Mouse (Mus musculus): ENCODE measurements at regions not wholly inside any gene's neighbourhood (a gene's known extent, or its start where the extent isn't known, plus 50 kb on each side); places are given as distances from the start of the nearest gene placed in this dataset.
"Not testable (repeated sequence)": the region's sequence is repeated elsewhere in the genome, so short reads cannot be mapped to it uniquely, and the experiment has no call there.

GRCm38 (mm10) chr1:189156906-189157305 is 149.3 kb upstream of the Kctd3 start:
- no peak for TF ChIP-seq CTCF (conservative IDR thresholded peaks at IDR 0.05)
- no peak overlapping the region for H3K4me3 ChIP-seq
- peak; percentile 9 to 15 for DNase-seq (ENCODE audit: low spot score in 2 of 2)
- H3K27ac ChIP-seq: no peak overlapping the region

- Histone ChIP-seq H3K4me3 (no peak overlapping the region), H3K27ac (no peak overlapping the region)
- no peak for TF ChIP-seq CTCF (conservative IDR thresholded peaks at IDR 0.05)
- DNase-seq (ENCODE audit: low spot score in 2 of 2): no peak
Measured at GRCm38 (mm10) chr1:189154376-189154775, 146.7 kb upstream of the Kctd3 start.

GRCm38 (mm10) chr1:189153150-189153549 is 145.5 kb upstream of the Kctd3 start:
- no peak for TF ChIP-seq CTCF (conservative IDR thresholded peaks at IDR 0.05)
- DNase-seq (ENCODE audit: low spot score in 2 of 2): no peak
- Histone ChIP-seq H3K4me3 (no peak overlapping the region), H3K27ac (no peak overlapping the region)

GRCm38 (mm10) chr1:189142982-189143451 is 135.4 kb upstream of the Kctd3 start:
- DNase-seq (ENCODE audit: low spot score in 2 of 2): no peak
- no peak for TF ChIP-seq CTCF (conservative IDR thresholded peaks at IDR 0.05)
- Histone ChIP-seq H3K27ac (no peak overlapping the region), H3K4me3 (no peak overlapping the region)

- Histone ChIP-seq H3K27ac (no peak overlapping the region), H3K4me3 (no peak overlapping the region)
- DNase-seq (ENCODE audit: low spot score in 2 of 2): no peak
- TF ChIP-seq CTCF (conservative IDR thresholded peaks at IDR 0.05): no peak
Measured at GRCm38 (mm10) chr1:189142551-189142950, 134.9 kb upstream of the Kctd3 start.

GRCm38 (mm10) chr1:189141694-189142093 is 134.1 kb upstream of the Kctd3 start:
- H3K4me3 ChIP-seq: no peak overlapping the region
- H3K27ac ChIP-seq: no peak overlapping the region
- DNase-seq (ENCODE audit: low spot score in 2 of 2): no peak
- TF ChIP-seq CTCF (conservative IDR thresholded peaks at IDR 0.05): no peak

GRCm38 (mm10) chr1:189136731-189137385 is 129.2 kb upstream of the Kctd3 start:
- no peak for DNase-seq (ENCODE audit: low spot score in 2 of 2)
- no peak for TF ChIP-seq CTCF (conservative IDR thresholded peaks at IDR 0.05)

GRCm38 (mm10) chr1:189135826-189136225 is 128.2 kb upstream of the Kctd3 start:
- DNase-seq (ENCODE audit: low spot score in 2 of 2): no peak
- Histone ChIP-seq H3K27ac (no peak overlapping the region), H3K4me3 (no peak overlapping the region)
- no peak for TF ChIP-seq CTCF (conservative IDR thresholded peaks at IDR 0.05)

More at GRCm38 (mm10) chr1:189136731-189137385, 129.2 kb upstream of the Kctd3 start:
- Histone ChIP-seq H3K27ac (no peak overlapping the region), H3K4me3 (no peak overlapping the region)

GRCm38 (mm10) chr1:189128706-189129105 is 121.1 kb upstream of the Kctd3 start:
- H3K4me3 ChIP-seq: no peak overlapping the region
- TF ChIP-seq CTCF (conservative IDR thresholded peaks at IDR 0.05): no peak

GRCm38 (mm10) chr1:189128246-189128645 is 120.6 kb upstream of the Kctd3 start:
- not testable (repeated sequence) for DNase-seq (ENCODE audit: low spot score in 2 of 2); H3K27ac ChIP-seq; H3K4me3 ChIP-seq

More at GRCm38 (mm10) chr1:189128706-189129105, 121.1 kb upstream of the Kctd3 start:
- no peak for DNase-seq (ENCODE audit: low spot score in 2 of 2)
- H3K27ac ChIP-seq: no peak overlapping the region

GRCm38 (mm10) chr1:189127367-189127766 is 119.7 kb upstream of the Kctd3 start:
- Histone ChIP-seq H3K4me3 (no peak overlapping the region), H3K27ac (no peak overlapping the region)
- DNase-seq (ENCODE audit: low spot score in 2 of 2): no peak
- no peak for TF ChIP-seq CTCF (conservative IDR thresholded peaks at IDR 0.05)

- peak in 1 of 2 experiments; percentile 26 for DNase-seq (ENCODE audit: low spot score in 2 of 2)
- no peak overlapping the region for H3K4me3 ChIP-seq
- no peak for TF ChIP-seq CTCF (conservative IDR thresholded peaks at IDR 0.05)
- H3K27ac ChIP-seq: peak overlapping the region; percentile 85
Measured at GRCm38 (mm10) chr1:189119941-189120735, 112.5 kb upstream of the Kctd3 start.

GRCm38 (mm10) chr1:189119005-189119404 is 111.4 kb upstream of the Kctd3 start:
- peak overlapping the region; percentile 33; the same call in 1 of the 2 replicates for H3K27ac ChIP-seq
- not testable (repeated sequence) for DNase-seq (ENCODE audit: low spot score in 2 of 2); H3K4me3 ChIP-seq

Data from layer of hippocampus, adult 2 months (tissue).